Mouse (Mus musculus): Measurements from ENCODE around the gene Abl2.
A peak's percentile ranks its signal among the peaks of the same experiment; 100 is the strongest.

The Abl2 gene

GRCm38 (mm10) chr1:156669208-156669983 is 110.8 kb downstream of the Abl2 start:
- no peak for DNase-seq (ENCODE audit: low spot score in 2 of 2)

- no peak for DNase-seq (ENCODE audit: low spot score in 2 of 2)
Measured at GRCm38 (mm10) chr1:156671921-156672320, 113.3 kb downstream of the Abl2 start.

GRCm38 (mm10) chr1:156672720-156673475 is 114.3 kb downstream of the Abl2 start:
- peak; percentile 64 to 65 for DNase-seq (ENCODE audit: low spot score in 2 of 2)

DNA sequence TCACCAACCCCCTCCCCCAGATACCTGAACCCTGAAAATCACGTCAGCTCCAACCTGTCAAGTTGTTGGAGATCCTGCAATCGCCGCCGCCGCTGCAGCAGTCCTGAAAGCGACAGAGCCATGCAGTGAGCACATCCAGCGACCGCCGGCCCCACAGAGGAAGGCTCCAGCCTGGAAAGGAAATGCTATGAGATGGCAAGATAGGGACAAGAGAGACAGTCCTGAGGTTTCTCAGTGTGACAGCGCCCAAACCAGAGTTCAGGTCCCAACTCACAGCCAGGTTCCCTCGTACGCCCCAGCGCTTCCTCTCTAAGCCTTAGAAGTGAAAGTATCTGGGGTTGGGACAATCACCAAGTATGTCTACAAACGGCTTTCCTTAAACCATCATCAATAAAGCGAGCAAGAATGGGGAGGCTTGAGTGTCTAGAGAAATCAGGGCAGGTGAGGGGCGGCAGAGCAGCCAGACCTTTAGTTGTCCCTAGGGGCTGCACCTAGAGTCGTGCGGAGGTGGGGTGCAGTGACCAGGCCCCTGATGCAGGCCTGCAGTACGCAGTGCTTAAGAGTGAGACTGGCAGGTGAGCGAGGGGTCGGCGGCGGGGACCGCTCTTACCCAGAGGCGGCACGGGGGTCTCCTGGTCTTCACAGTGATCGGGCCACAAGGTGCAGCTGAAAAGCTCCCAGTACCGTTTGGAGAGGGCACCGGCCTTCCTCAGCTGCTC is 115.0 kb downstream of the Abl2 start:
- peak; percentile 27 to 40 for DNase-seq (ENCODE audit: low spot score in 2 of 2)

DNA sequence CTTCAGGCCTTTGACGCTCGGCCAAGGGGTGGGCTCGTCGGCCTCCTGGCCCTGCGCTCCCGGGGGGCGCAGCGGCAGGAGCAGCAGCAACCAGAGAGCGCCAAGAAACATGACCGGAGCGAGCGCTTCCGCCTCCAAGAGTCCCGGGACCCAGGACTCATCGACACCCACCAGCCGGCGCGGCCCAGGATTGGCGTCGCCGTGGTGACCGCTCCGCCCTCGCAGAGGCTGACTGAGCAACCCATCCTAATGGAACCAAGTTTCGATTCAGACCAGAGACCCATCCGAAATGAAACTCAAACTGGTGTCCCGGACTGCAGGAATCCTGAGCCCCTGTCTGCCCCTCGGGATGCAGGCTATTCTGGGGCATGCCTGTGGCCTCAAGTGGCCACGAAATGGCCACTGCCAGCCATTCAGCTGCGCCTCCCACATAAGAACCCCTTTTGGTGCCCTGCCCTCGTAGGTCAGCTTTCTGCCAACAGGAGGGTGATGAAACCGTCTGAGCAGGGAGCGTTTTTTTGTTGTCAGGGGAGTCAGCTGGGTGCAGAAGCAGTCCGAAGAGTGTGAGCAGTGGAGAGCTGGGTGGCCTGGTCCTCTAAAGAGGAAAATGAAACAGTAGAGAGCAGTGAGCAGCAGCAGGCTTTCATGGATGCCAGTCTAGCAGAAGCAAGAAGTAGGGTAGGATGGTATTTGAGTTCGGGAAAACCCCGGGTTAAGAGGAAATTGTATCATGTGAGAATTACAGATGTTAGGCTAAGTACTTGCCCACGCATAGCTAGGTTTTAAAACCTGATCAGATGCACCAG is 115.8 kb downstream of the Abl2 start, which contains the start of gene Tor3a:
TSS of gene Tor3a (minus strand) at position 162 of the 806 bp plus-strand sequence.
- DNase-seq (ENCODE audit: low spot score in 2 of 2), result peak; percentile 84 to 85

DNA sequence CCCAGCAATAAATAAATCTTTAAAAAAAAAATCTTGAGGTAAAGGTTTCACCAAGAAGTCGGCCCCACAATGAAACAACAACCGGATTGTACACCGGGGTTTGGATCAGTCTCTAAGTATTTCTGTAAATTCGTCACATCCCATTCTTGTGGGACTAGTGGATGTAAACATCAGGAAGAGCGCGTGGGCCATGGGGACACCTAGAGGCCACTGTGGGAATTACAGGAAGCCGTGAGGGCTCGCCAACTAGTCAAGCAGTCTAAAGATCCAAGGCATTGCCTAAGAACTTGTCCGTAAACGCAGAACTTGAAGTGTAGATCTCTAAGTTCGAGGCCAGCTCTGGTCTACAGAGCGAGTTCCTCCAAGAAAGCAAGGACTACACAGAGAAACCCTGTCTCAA is 117.6 kb downstream of the Abl2 start:
- peak; percentile 20 to 40 for DNase-seq (ENCODE audit: low spot score in 2 of 2)

DNA sequence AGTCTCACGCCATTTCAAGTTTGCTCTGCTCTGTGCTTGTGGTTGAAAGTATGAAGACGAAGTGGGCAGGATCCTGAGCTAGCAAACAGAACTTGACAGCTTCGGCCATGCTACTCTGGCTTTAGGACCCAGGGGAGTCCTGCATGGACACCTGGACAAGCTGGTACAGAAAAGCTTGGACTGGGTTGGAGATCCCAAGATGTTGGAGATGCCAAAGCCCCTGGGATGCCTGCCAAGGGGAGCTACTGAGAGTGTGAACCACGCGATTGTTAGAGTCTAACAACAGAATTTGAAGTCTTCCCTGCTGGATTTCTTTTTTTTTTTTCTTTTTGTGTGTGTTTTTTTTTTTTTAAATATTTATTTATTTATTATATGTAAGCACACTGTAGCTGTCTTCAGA is 118.0 kb downstream of the Abl2 start:
- no peak for DNase-seq (ENCODE audit: low spot score in 2 of 2)

- no peak for DNase-seq (ENCODE audit: low spot score in 2 of 2)
Measured at GRCm38 (mm10) chr1:156677230-156677629, 118.6 kb downstream of the Abl2 start.

DNA sequence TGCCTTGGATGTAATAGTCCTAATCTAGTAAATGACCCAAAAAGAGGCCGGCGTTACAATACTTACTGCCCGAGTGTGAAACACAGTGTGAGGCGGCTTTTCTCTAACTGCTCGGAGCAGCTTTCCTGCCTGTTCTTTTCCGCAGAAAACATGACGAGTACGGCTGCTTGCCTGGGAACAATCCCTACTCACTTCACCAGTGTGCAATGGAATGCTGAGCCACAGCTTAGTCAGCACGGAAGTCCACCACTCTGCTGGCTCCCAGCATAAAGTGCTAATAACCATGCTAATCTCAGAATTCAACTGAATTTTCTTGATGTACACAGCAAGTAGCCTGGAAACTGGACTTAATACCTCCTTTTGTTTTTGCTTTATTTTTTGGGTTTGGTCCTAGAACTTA is 121.0 kb downstream of the Abl2 start:
- no peak for DNase-seq (ENCODE audit: low spot score in 2 of 2)

GRCm38 (mm10) chr1:156686025-156686661 is 127.6 kb downstream of the Abl2 start:
- DNase-seq (ENCODE audit: low spot score in 2 of 2), result no peak

All from spleen, postnatal 36 days (tissue).